Mouse (Mus musculus): ENCODE results near the gene Znrf2.
"Not testable (repeated sequence)": the region's sequence is repeated elsewhere in the genome, so short reads cannot be mapped to it uniquely, and the experiment has no call there.

Gene Znrf2

GRCm38 (mm10) chr6:54849179-54850156, 32.8 kb downstream of the Znrf2 start:
- no peak for DNase-seq (ENCODE audit: extremely low spot score, low spot score)

GRCm38 (mm10) chr6:54851778-54852177, 35.1 kb downstream of the Znrf2 start:
- DNase-seq (ENCODE audit: extremely low spot score, low spot score) = no peak

- DNase-seq (ENCODE audit: extremely low spot score, low spot score) = no peak
Measured at GRCm38 (mm10) chr6:54852669-54853068, 36.0 kb downstream of the Znrf2 start.

GRCm38 (mm10) chr6:54854859-54855258, 38.1 kb downstream of the Znrf2 start:
- DNase-seq (ENCODE audit: extremely low spot score, low spot score) = no peak

GRCm38 (mm10) chr6:54855801-54856583, 39.3 kb downstream of the Znrf2 start:
- no peak for DNase-seq (ENCODE audit: extremely low spot score, low spot score)

- not testable (repeated sequence) for DNase-seq (ENCODE audit: extremely low spot score, low spot score)
Measured at GRCm38 (mm10) chr6:54859159-54859558, 42.4 kb downstream of the Znrf2 start.

- no peak for DNase-seq (ENCODE audit: extremely low spot score, low spot score)
Measured at GRCm38 (mm10) chr6:54860180-54860579, 43.5 kb downstream of the Znrf2 start.

GRCm38 (mm10) chr6:54866731-54867410, 50.2 kb downstream of the Znrf2 start:
- DNase-seq (ENCODE audit: extremely low spot score, low spot score) = no peak

- no peak for DNase-seq (ENCODE audit: extremely low spot score, low spot score)
Measured at GRCm38 (mm10) chr6:54867411-54867745, 50.7 kb downstream of the Znrf2 start.

- no peak for DNase-seq (ENCODE audit: extremely low spot score, low spot score)
Measured at GRCm38 (mm10) chr6:54873029-54873428, 56.3 kb downstream of the Znrf2 start.

- no peak for DNase-seq (ENCODE audit: extremely low spot score, low spot score)
Measured at GRCm38 (mm10) chr6:54876782-54877181, 60.1 kb downstream of the Znrf2 start.

- no peak for DNase-seq (ENCODE audit: extremely low spot score, low spot score)
Measured at GRCm38 (mm10) chr6:54877651-54878050, 60.9 kb downstream of the Znrf2 start.

- no peak for DNase-seq (ENCODE audit: extremely low spot score, low spot score)
Measured at GRCm38 (mm10) chr6:54878546-54878945, 61.8 kb downstream of the Znrf2 start.

GRCm38 (mm10) chr6:54880086-54880485, 63.4 kb downstream of the Znrf2 start:
- no peak for DNase-seq (ENCODE audit: extremely low spot score, low spot score)

- DNase-seq (ENCODE audit: extremely low spot score, low spot score) = no peak
Measured at GRCm38 (mm10) chr6:54883424-54883823, 66.7 kb downstream of the Znrf2 start.

- no peak for DNase-seq (ENCODE audit: extremely low spot score, low spot score)
Measured at GRCm38 (mm10) chr6:54886195-54886594, 69.5 kb downstream of the Znrf2 start.

- DNase-seq (ENCODE audit: extremely low spot score, low spot score) = no peak
Measured at GRCm38 (mm10) chr6:54890221-54890620, 73.5 kb downstream of the Znrf2 start.

- no peak for DNase-seq (ENCODE audit: extremely low spot score, low spot score)
Measured at GRCm38 (mm10) chr6:54891384-54891783, 74.7 kb downstream of the Znrf2 start.

- DNase-seq (ENCODE audit: extremely low spot score, low spot score) = no peak
Measured at GRCm38 (mm10) chr6:54900256-54900655, 83.5 kb downstream of the Znrf2 start.

GRCm38 (mm10) chr6:54902547-54902946, 85.8 kb downstream of the Znrf2 start:
- DNase-seq (ENCODE audit: extremely low spot score, low spot score) = no peak
